Mouse (Mus musculus) lung, postnatal 0 days (tissue): ENCODE measurements around the gene Runx2. TPM values are rescaled to one million over a fixed set of nuclear protein-coding genes. Genes with fewer than 3 reads are reported as not detected.
A peak's percentile ranks its signal among the peaks of the same experiment; 100 is the strongest.

Source experiments
- ATAC-seq: fragments of 200-750 bp; cut with Nextera tagmentation; 2 replicates; pipeline ENCODE4 v1.8.0; 2017; ENCODE audit warnings: moderate library complexity
- DNase-seq: peaks from one replicate; pipeline ENCODE4 v3.0.0-alpha.2; 2016; ENCODE audit warnings: low spot score
- H3K27ac ChIP-seq: fragments of 300-500 bp; sonication (generic); 2 replicates; pipeline ENCODE4 v1.5.1; 2014; ENCODE audit warnings: antibody characterized with exemption, mild to moderate bottlenecking, low read length, mixed read lengths
- H3K27me3 ChIP-seq: fragments of 300-500 bp; sonication (generic); replicated peaks from 2 replicates; pipeline ENCODE4 v1.6.1; 2014; ENCODE audit warnings: low read length, mixed read lengths; ENCODE audit not compliant: insufficient read depth
- H3K36me3 ChIP-seq: fragments of 300-500 bp; sonication (generic); 2 replicates; pipeline ENCODE4 v1.6.1; 2014; ENCODE audit warnings: low read length, mixed read lengths; ENCODE audit not compliant: insufficient read depth
- H3K4me1 ChIP-seq: fragments of 300-500 bp; sonication (generic); 2 replicates; pipeline ENCODE4 v1.6.1; 2014; ENCODE audit warnings: antibody characterized with exemption, low read depth, low read length, mixed read lengths; ENCODE audit not compliant: insufficient read depth
- H3K4me2 ChIP-seq: fragments of 300-500 bp; sonication (generic); replicated peaks from 2 replicates; pipeline ENCODE4 v1.6.1; 2014; ENCODE audit warnings: low read depth, mild to moderate bottlenecking, low read length, moderate library complexity, mixed read lengths
- H3K4me3 ChIP-seq: fragments of 300-500 bp; sonication (generic); 2 replicates; pipeline ENCODE4 v1.5.1; 2014; ENCODE audit warnings: low read depth, low read length
- H3K9ac ChIP-seq: fragments of 300-500 bp; sonication (generic); replicated peaks from 2 replicates; pipeline ENCODE4 v1.6.1; 2014; ENCODE audit warnings: low read depth, mild to moderate bottlenecking
- H3K9me3 ChIP-seq: fragments of 300-500 bp; sonication (generic); 2 replicates; pipeline ENCODE4 v1.6.1; 2016; ENCODE audit warnings: low read length, mixed read lengths
- CTCF ChIP-seq: IDR thresholded peaks from 2 replicates; pipeline ENCODE4 v1.5.1; 2016; ENCODE audit warnings: antibody characterized with exemption, mild to moderate bottlenecking
- EP300 ChIP-seq: IDR thresholded peaks from 2 replicates; pipeline ENCODE4 v1.6.1; 2016; ENCODE audit warnings: antibody characterized with exemption, mild to moderate bottlenecking, control low read depth
- WGBS: fragments of 180-500 bp; shearing (Covaris S2); extraction: QIAGEN DNeasy Blood & Tissue Kit; methylation state at CpG from one replicate; pipeline ENCODE4 v1.1.7; 2014; 5-methylcytosine and 5-hydroxymethylcytosine counted together
- polyA plus RNA-seq: library from polyadenylated mRNA; unstranded; fragments of >200 nt; fragmentation: Nextera tagmentation; extraction: Ambion mirVana; gene quantifications from 2 replicates; pipeline ENCODE4 v1.2.1, GENCODE M21; 2015

Gene Runx2
- polyA plus RNA-seq, 1 experiment from 2014 or later, result 1.1 TPM

- no peak for ATAC-seq
- Histone ChIP-seq H3K27me3 (no peaks in the 10 kb centered on the region), H3K9ac (no peak overlapping the region), H3K9me3 (no peaks in the 10 kb centered on the region), H3K4me2 (peak overlapping the region; percentile 35), H3K4me1 (no peaks in the 10 kb centered on the region), H3K4me3 (peak overlapping the region; percentile 12; the same call in 1 of the 2 replicates), H3K27ac (no peak overlapping the region), H3K36me3 (no peaks in the 10 kb centered on the region)
- 30% methylated on average over 11 of the region's 11 CpGs for WGBS
- no peak for DNase-seq
- TF ChIP-seq CTCF (no peak), EP300 (no peak)
These were observed 195.9 kb downstream of the Runx2 start for GRCm38 (mm10) chr17:44618691-44619090.

GRCm38 (mm10) chr17:44618175-44618574, 196.4 kb downstream of the Runx2 start:
- 41% methylated on average over 10 of the region's 10 CpGs for WGBS
- no peaks in the 10 kb centered on the region for H3K27me3 ChIP-seq
- no peak overlapping the region for H3K27ac ChIP-seq
- peak overlapping the region; percentile 35; the same call in 1 of the 2 replicates for H3K4me2 ChIP-seq
- H3K4me3 ChIP-seq, result no peak overlapping the region; the same call in 1 of the 2 replicates
- DNase-seq (peak; percentile 57), ATAC-seq (peak; percentile 69)
- no peaks in the 10 kb centered on the region for H3K4me1 ChIP-seq
- H3K9ac ChIP-seq, result no peak overlapping the region
- H3K36me3 ChIP-seq, result no peaks in the 10 kb centered on the region
- TF ChIP-seq CTCF (no peak), EP300 (no peak)
- no peaks in the 10 kb centered on the region for H3K9me3 ChIP-seq

GRCm38 (mm10) chr17:44617741-44618140, 196.9 kb downstream of the Runx2 start:
- DNase-seq (peak; percentile 53), ATAC-seq (peak; percentile 33; the same call in 1 of the 2 replicates)
- H3K9ac ChIP-seq, result no peak overlapping the region
- 18% methylated on average over 2 of the region's 2 CpGs for WGBS
- H3K9me3 ChIP-seq, result no peaks in the 10 kb centered on the region
- no peak overlapping the region for H3K27ac ChIP-seq
- TF ChIP-seq CTCF, result no peak
- TF ChIP-seq EP300, result no peak
- H3K4me2 ChIP-seq, result no peak overlapping the region
- no peaks in the 10 kb centered on the region for H3K27me3 ChIP-seq
- no peaks in the 10 kb centered on the region for H3K4me1 ChIP-seq
- H3K4me3 ChIP-seq, result no peak overlapping the region
- H3K36me3 ChIP-seq, result no peaks in the 10 kb centered on the region

GRCm38 (mm10) chr17:44613716-44614715, 200.6 kb downstream of the Runx2 start:
- peak; percentile 34 for DNase-seq
- 0 out of 2 replicates have a peak, but pooled peaks have one; percentile 26 for ATAC-seq

GRCm38 (mm10) chr17:44612641-44613040, 202.0 kb downstream of the Runx2 start:
- no peak for TF ChIP-seq CTCF
- no peak for TF ChIP-seq EP300
- H3K4me3 ChIP-seq, result no peak overlapping the region
- H3K4me2 ChIP-seq, result no peak overlapping the region
- no peak for DNase-seq
- no peaks in the 10 kb centered on the region for H3K36me3 ChIP-seq
- no peak overlapping the region for H3K9ac ChIP-seq
- H3K4me1 ChIP-seq, result no peaks in the 10 kb centered on the region
- ATAC-seq, result no peak
- WGBS, result 47% methylated on average over 8 of the region's 8 CpGs
- no peak overlapping the region for H3K27ac ChIP-seq
- H3K27me3 ChIP-seq, result no peaks in the 10 kb centered on the region
- H3K9me3 ChIP-seq, result no peaks in the 10 kb centered on the region

More at GRCm38 (mm10) chr17:44613716-44614715, 200.6 kb downstream of the Runx2 start:
- no peak for TF ChIP-seq EP300
- TF ChIP-seq CTCF, result no peak
- H3K9me3 ChIP-seq, result no peaks in the 10 kb centered on the region
- no peak overlapping the region for H3K27ac ChIP-seq
- H3K36me3 ChIP-seq, result no peaks in the 10 kb centered on the region
- 72% methylated on average over 26 of the region's 26 CpGs for WGBS
- H3K4me2 ChIP-seq, result 0 out of 2 replicates have a peak overlapping the region, but pooled peaks have one; percentile 27
- no peak overlapping the region for H3K4me3 ChIP-seq
- no peak overlapping the region for H3K9ac ChIP-seq
- H3K4me1 ChIP-seq, result no peaks in the 10 kb centered on the region
- no peaks in the 10 kb centered on the region for H3K27me3 ChIP-seq

- Histone ChIP-seq H3K36me3 (no peaks in the 10 kb centered on the region), H3K4me1 (no peaks in the 10 kb centered on the region), H3K27ac (no peak overlapping the region), H3K4me3 (no peak overlapping the region), H3K9me3 (no peaks in the 10 kb centered on the region), H3K4me2 (no peak overlapping the region), H3K9ac (no peak overlapping the region), H3K27me3 (no peaks in the 10 kb centered on the region)
- DNase-seq, result no peak
- TF ChIP-seq CTCF, result no peak
- no peak for TF ChIP-seq EP300
- ATAC-seq, result no peak
- WGBS, result 95% methylated on average over 3 of the region's 3 CpGs
These were observed 202.6 kb downstream of the Runx2 start for GRCm38 (mm10) chr17:44612002-44612401.
